Mouse (Mus musculus): ENCODE results near the gene Grhl3. TPM values are rescaled to one million over a fixed set of nuclear protein-coding genes. Genes with fewer than 3 reads are reported as not detected.
A peak's percentile ranks its signal among the peaks of the same experiment; 100 is the strongest.

The Grhl3 gene
- polyA plus RNA-seq, 1 experiment from 2014 or later, result 37.0 TPM

DNA sequence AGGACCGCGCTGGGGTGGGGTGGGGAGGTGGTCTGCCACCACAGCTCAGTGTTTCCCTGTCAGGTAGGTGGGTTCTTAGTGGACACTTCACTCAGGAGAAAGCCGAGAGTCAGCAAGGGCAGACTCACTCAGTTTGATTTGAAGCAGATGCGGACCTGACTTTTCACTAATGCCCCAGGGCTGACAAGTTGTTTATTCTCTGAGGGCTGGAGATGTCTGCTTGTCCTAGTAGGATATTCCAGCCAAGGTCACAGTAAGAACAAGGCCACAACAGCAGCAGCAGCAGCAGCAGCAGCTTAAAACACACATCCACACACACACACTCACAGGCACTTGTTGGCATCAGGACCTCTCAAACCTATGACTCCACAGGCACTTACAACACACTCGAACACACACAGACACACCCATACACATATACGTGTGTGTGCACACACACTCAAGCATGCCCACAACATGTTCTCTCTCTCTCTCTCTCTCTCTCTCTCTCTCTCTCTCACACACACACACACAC lies 2.3 kb downstream of the Grhl3 start:
- peak overlapping the region; percentile 74 for H3K4me2 ChIP-seq
- WGBS, result 40% methylated on average over 6 of the region's 6 CpGs
- peaks cover 30% of the 10 kb centered on the region for H3K27me3 ChIP-seq (replicated peaks)
- ATAC-seq (ENCODE audit: insufficient read depth, low FRiP score, low read depth), result no peak
- peak overlapping the region; percentile 76 for H3K27ac ChIP-seq
- peak overlapping the region; percentile 40 for H3K4me3 ChIP-seq (replicated peaks)
- no peak overlapping the region for H3K9ac ChIP-seq
- peaks cover 56% of the 10 kb centered on the region for H3K4me1 ChIP-seq
- no peaks in the 10 kb centered on the region for H3K36me3 ChIP-seq
- no peaks in the 10 kb centered on the region for H3K9me3 ChIP-seq

DNA sequence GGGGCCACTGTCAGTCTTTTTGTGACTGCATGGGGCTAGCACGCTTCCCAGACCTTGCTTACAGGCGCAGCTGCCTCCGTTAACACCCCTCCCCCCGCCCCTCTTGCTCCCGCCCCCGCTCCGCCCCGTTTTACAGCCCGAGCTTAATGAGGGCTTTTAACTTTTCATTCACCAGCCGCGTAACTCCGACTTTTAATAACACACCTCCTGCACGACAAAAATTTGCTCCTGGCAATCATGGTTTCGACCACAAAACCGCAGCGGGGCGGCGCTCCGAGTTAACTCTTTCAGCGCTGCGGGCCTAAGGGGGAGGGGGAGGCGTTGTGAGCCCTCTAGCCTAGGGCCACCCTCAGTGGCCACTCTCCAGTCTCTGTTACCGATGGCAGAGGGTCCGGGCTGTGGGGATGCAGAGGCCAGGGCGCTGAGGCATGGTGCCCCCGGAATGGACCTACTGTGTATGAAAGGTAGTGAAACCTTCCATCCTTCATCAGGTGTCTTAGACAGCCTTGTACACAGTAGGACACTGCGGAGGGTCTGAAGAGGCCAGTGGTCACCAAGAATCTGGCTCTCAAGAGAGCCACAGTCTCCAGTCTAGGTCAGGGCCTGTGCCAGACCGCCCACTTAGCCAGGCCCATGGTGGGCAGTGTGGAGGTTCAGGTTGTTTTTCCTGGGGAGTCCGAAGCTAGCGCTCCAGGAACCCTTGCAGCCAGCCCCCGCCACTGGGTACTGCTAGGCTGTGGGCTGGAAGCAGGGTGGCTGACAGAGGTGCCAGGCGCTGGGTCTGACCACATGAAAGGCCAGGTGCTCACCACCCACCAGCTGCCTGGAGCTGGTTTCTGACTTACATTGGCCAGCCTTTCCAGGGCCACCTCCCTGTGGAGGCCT lies 3.0 kb downstream of the Grhl3 start:
- no peak for ATAC-seq (ENCODE audit: insufficient read depth, low FRiP score, low read depth)
- Histone ChIP-seq H3K27ac (peak overlapping the region; percentile 76), H3K4me1 (peaks cover 61% of the 10 kb centered on the region)

DNA sequence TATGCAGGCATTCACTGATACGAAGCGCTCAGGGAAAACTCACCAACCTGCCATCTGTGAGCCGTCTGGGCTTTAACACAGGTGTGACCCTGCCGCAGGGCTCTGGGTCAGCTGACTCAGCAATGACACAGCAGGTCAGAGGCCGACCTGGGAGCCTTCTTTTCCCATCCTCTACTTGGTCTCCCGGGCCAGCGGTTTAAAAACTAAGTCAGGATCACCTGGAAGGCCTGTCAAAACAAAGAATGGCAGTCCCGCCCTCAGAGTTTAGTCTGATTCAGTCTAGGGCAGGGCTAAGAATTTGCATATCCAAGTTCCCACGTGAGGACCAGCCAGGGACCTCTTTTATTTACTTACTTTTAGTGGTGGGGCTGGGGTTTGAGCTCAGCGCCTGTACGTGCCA lies 4.2 kb downstream of the Grhl3 start:
- H3K4me1 ChIP-seq, result peaks cover 66% of the 10 kb centered on the region
- peak overlapping the region; percentile 74 for H3K4me2 ChIP-seq
- H3K4me3 ChIP-seq (replicated peaks), result peak overlapping the region; percentile 40
- no peak; the same call in 1 of the 2 replicates for ATAC-seq (ENCODE audit: insufficient read depth, low FRiP score, low read depth)
- no peaks in the 10 kb centered on the region for H3K36me3 ChIP-seq
- H3K9ac ChIP-seq, result no peak overlapping the region
- H3K27me3 ChIP-seq (replicated peaks), result peaks cover 30% of the 10 kb centered on the region
- no peaks in the 10 kb centered on the region for H3K9me3 ChIP-seq
- peak overlapping the region; percentile 62; the same call in 1 of the 2 replicates for H3K27ac ChIP-seq
- 10% methylated on average over 11 of the region's 11 CpGs for WGBS

More for the DNA sequence above, 3.0 kb downstream of the Grhl3 start:
- peak overlapping the region; percentile 74 for H3K4me2 ChIP-seq
- H3K9ac ChIP-seq, result peak overlapping the region; percentile 16; the same call in 1 of the 2 replicates
- WGBS, result 15% methylated on average over 32 of the region's 32 CpGs
- H3K36me3 ChIP-seq, result no peaks in the 10 kb centered on the region
- H3K9me3 ChIP-seq, result no peaks in the 10 kb centered on the region
- peaks cover 30% of the 10 kb centered on the region for H3K27me3 ChIP-seq (replicated peaks)
- peak overlapping the region; percentile 40 for H3K4me3 ChIP-seq (replicated peaks)

DNA sequence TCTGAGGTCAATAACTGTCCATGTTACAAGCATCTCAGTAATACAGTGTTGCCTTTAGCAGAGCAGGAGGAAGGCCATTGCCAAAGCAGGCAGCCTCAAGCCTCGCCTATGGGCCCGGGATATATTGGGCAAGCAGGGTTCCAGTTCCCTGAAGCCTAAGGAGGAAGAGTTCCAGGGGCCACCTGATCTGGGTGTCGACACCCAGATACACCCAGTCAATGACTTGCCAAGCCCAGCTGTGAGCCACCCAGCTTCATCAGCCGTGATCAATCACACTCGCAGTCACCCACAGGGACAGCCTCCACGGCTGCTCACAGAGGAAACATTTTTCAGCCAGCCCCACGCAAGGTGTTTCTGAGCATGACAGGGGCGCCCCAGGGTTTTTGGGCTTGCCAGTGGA lies 5.9 kb downstream of the Grhl3 start:
- H3K4me2 ChIP-seq, result no peak overlapping the region
- H3K36me3 ChIP-seq, result no peaks in the 10 kb centered on the region
- ATAC-seq (ENCODE audit: insufficient read depth, low FRiP score, low read depth), result no peak
- H3K27ac ChIP-seq, result peak overlapping the region; percentile 67
- H3K4me3 ChIP-seq (replicated peaks), result no peak overlapping the region
- H3K9me3 ChIP-seq, result no peaks in the 10 kb centered on the region
- no peak overlapping the region for H3K9ac ChIP-seq
- 47% methylated on average over 8 of the region's 8 CpGs for WGBS
- H3K27me3 ChIP-seq (replicated peaks), result peaks cover 23% of the 10 kb centered on the region
- peaks cover 53% of the 10 kb centered on the region for H3K4me1 ChIP-seq

DNA sequence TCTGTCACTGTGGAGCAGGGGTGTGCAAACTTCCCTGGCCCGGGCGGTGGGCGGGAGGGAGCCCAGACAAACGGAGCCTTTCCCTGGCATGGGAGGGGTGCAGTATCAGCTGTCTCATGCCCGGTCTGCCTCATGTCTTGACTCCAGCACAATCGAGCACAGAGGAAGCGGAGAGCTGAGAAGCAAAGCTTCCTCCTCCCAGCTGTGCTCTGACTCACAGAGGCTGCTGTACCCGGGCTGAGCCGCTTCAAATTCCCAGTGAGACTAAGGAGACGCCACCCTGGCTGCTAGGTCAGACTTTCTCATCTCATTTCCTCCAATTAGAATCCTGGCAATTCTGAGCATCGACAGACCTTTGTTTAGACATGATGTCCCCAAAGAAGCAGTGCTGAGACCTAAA lies 6.4 kb downstream of the Grhl3 start:
- 30% methylated on average over 11 of the region's 11 CpGs for WGBS
- ATAC-seq (ENCODE audit: insufficient read depth, low FRiP score, low read depth), result no peak
- Histone ChIP-seq H3K4me1 (peaks cover 53% of the 10 kb centered on the region), H3K4me3 (replicated peaks) (no peak overlapping the region), H3K4me2 (no peak overlapping the region), H3K9me3 (no peaks in the 10 kb centered on the region), H3K27ac (peak overlapping the region; percentile 67), H3K9ac (no peak overlapping the region), H3K36me3 (no peaks in the 10 kb centered on the region), H3K27me3 (replicated peaks) (peaks cover 19% of the 10 kb centered on the region)

DNA sequence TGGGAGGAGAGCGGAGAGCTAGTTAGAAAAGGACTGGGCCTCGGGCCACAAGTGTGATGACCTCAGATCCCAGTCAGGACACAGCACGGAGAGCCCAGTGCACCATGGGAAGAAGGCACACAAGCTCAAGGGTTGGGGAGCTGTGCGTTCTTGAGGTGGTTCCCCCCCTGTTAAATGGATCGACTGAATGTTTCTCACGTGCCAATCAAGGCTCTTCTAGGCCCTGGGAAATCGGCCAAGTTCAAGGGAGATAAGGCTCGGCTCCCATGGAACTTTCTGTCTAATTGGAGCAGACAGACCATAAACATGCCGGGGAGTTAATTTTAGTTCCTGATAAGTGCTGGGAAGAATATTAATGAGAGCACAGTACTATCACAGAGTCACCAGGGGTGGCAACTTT lies 8.0 kb downstream of the Grhl3 start:
- 40% methylated on average over 9 of the region's 9 CpGs for WGBS
- H3K4me3 ChIP-seq (replicated peaks), result no peak overlapping the region
- no peak overlapping the region for H3K9ac ChIP-seq
- H3K27ac ChIP-seq, result peak overlapping the region; percentile 62; the same call in 1 of the 2 replicates
- peak; percentile 44; the same call in 1 of the 2 replicates for ATAC-seq (ENCODE audit: insufficient read depth, low FRiP score, low read depth)
- no peaks in the 10 kb centered on the region for H3K36me3 ChIP-seq
- no peak overlapping the region for H3K4me2 ChIP-seq
- peaks cover 47% of the 10 kb centered on the region for H3K4me1 ChIP-seq
- H3K9me3 ChIP-seq, result no peaks in the 10 kb centered on the region
- H3K27me3 ChIP-seq (replicated peaks), result peaks cover 6% of the 10 kb centered on the region

DNA sequence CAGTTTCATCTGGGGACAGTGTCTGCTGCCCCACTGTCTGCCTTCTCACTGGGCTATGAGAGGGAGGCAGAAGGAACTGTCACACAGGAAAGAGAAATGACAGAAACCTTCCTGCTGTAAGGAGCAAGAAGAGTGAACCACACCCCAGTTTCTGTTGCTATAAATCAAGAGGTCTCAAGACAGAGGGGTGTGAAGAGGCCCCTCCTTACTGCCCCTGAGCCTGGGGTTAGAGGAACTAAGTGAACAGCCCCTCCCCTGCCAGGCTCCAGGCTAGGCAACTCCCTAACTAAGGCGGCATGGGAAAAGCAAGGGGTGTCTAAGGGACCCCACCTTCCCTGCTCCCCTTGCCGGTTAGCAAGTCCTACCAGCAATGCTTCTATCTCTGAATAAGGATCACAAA lies 9.6 kb downstream of the Grhl3 start:
- Histone ChIP-seq H3K4me1 (peaks cover 33% of the 10 kb centered on the region), H3K27ac (peak overlapping the region; percentile 62; the same call in 1 of the 2 replicates), H3K9me3 (no peaks in the 10 kb centered on the region), H3K9ac (no peak overlapping the region), H3K4me2 (no peak overlapping the region), H3K36me3 (no peaks in the 10 kb centered on the region), H3K27me3 (replicated peaks) (no peaks in the 10 kb centered on the region; the same call in 1 of the 2 replicates), H3K4me3 (replicated peaks) (no peak overlapping the region)
- 0 out of 2 replicates have a peak, but pooled peaks have one; percentile 8 for ATAC-seq (ENCODE audit: insufficient read depth, low FRiP score, low read depth)
- 8% methylated on average over 2 of the region's 2 CpGs for WGBS

DNA sequence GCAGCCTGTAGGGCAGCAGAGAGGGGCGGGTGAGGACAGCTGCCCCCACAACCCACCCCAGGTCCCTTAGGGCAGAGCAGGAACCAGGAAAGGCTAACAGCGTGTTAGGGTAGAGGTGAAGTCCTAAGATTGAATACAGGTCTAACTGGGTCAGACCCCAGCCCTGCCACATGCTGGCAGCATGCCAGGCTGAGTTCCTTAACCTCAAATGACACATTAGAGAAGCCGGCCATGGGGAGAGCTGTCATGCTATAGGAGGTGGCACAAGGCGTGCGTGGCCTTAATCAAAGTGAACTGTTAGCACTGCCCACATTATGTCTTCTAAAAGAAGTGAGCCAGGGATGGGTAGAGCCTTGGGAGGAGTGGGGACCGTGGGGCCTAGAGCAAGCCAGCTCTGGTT lies 24.1 kb downstream of the Grhl3 start:
- no peak for ATAC-seq (ENCODE audit: insufficient read depth, low FRiP score, low read depth)

DNA sequence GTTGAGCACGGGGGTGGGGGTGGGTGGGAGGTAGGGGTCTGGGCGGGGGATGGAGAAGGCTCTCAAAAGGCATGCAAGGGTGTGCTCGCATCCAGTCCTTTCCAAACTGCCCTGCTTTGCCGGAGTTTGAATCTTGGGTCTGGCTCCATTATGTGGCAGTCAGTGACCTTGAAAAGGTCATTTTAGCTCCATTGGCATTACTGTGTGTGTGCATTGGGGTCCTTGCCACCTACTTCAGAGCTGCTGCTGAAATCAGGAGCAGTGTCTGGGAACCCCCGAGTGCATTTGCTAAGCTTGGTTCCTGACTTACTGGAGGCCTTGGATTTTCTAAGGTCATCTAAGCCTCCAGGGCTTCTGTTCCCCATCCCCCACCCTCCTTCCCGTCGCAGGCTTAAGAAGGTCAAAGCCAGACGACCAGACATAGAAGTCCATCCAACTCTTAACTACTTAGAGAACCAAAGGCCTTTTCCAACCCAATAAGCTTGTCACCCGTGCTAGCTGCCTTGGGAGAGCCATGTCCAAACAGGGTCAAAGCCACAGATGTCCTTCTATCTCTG lies 24.8 kb downstream of the Grhl3 start:
- no peak for ATAC-seq (ENCODE audit: insufficient read depth, low FRiP score, low read depth)

More for the DNA sequence above, 24.1 kb downstream of the Grhl3 start:
- Histone ChIP-seq H3K4me1 (peaks cover 40% of the 10 kb centered on the region), H3K36me3 (no peaks in the 10 kb centered on the region), H3K9ac (no peak overlapping the region), H3K27me3 (replicated peaks) (no peaks in the 10 kb centered on the region), H3K27ac (peak overlapping the region; percentile 19; the same call in 1 of the 2 replicates), H3K4me3 (replicated peaks) (no peak overlapping the region), H3K9me3 (no peaks in the 10 kb centered on the region), H3K4me2 (no peak overlapping the region)
- WGBS, result 56% methylated on average over 6 of the region's 6 CpGs

DNA sequence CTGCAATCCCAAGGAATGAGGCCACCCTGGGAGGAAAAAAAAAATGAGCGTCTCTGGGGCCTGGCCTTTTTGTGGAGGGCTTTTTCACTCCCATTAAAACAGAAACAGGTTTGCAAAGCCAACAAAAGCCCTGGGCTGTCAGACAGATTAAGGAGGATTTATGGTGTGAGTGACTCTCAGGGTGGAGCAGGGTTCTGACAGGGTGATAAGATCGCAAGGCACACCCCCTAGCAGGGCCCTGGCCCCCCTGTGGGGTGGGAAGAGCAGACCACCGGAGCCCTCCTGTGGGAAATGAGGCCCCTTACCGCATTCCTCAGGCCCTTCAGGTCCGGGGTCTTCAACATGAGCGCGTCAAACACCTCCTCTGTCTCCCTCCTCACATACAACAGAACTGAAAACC lies 25.3 kb downstream of the Grhl3 start:
- Histone ChIP-seq H3K4me1 (peaks cover 38% of the 10 kb centered on the region), H3K4me3 (replicated peaks) (no peak overlapping the region), H3K27me3 (replicated peaks) (no peaks in the 10 kb centered on the region), H3K9ac (no peak overlapping the region), H3K36me3 (no peaks in the 10 kb centered on the region), H3K9me3 (no peaks in the 10 kb centered on the region), H3K27ac (peak overlapping the region; percentile 80), H3K4me2 (no peak overlapping the region)
- ATAC-seq (ENCODE audit: insufficient read depth, low FRiP score, low read depth), result no peak
- 21% methylated on average over 7 of the region's 7 CpGs for WGBS

More for the DNA sequence above, 24.8 kb downstream of the Grhl3 start:
- Histone ChIP-seq H3K9ac (no peak overlapping the region), H3K9me3 (no peaks in the 10 kb centered on the region), H3K4me2 (no peak overlapping the region), H3K27ac (no peak overlapping the region), H3K4me3 (replicated peaks) (no peak overlapping the region), H3K4me1 (peaks cover 40% of the 10 kb centered on the region), H3K36me3 (no peaks in the 10 kb centered on the region), H3K27me3 (replicated peaks) (no peaks in the 10 kb centered on the region)
- WGBS, result 30% methylated on average over 9 of the region's 9 CpGs

DNA sequence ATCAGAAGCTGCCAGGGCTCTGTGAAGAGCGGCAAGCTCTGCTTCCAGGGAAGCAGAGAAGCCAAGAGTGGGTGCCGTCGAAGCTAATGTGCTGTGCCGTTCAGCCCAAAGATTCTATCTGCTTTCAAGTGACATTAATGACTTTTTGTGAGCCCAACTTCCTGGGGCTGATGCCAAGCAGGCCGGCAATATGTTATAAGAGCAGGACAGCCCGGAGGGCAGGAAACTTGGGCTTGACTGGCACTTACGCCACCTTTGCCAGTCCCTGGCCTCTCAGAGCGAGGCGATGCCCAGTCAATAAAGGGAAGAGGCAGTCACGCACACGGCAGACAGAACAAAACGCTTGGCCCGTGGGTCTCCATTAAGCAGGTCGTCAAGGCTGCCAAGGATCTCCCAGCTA lies 25.9 kb downstream of the Grhl3 start:
- Histone ChIP-seq H3K4me2 (peak overlapping the region; percentile 20; the same call in 1 of the 2 replicates), H3K4me1 (peaks cover 35% of the 10 kb centered on the region), H3K27ac (peak overlapping the region; percentile 80), H3K36me3 (no peaks in the 10 kb centered on the region), H3K27me3 (replicated peaks) (no peaks in the 10 kb centered on the region), H3K4me3 (replicated peaks) (no peak overlapping the region), H3K9ac (no peak overlapping the region; the same call in 1 of the 2 replicates), H3K9me3 (no peaks in the 10 kb centered on the region)
- WGBS, result 51% methylated on average over 14 of the region's 14 CpGs
- ATAC-seq (ENCODE audit: insufficient read depth, low FRiP score, low read depth), result no peak

DNA sequence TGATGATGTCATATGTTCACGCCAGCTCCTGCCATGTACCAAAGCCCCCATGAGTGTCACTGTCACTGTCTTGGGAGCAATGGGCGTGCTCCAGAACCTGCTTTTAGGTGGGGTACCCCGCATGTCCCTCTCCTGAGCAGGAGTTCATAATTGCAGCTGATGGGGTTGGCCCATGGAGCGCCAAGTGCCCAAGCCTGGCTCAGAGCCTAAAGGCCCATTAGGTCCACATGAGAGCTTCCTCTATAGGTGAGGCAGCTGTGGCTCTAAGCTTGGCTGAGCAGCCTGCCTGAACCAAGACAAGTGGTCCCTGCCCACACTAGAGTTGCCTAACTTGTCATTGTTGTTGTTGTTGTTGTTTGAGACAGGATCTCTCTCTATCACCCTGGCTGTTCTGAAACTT lies 26.6 kb downstream of the Grhl3 start:
- H3K9ac ChIP-seq, result no peak overlapping the region
- WGBS, result 90% methylated on average over 4 of the region's 4 CpGs
- H3K27ac ChIP-seq, result 0 out of 2 replicates have a peak overlapping the region, but pooled peaks have one; percentile 80
- no peaks in the 10 kb centered on the region for H3K27me3 ChIP-seq (replicated peaks)
- no peaks in the 10 kb centered on the region for H3K9me3 ChIP-seq
- no peaks in the 10 kb centered on the region for H3K36me3 ChIP-seq
- no peak for ATAC-seq (ENCODE audit: insufficient read depth, low FRiP score, low read depth)
- H3K4me1 ChIP-seq, result peaks cover 35% of the 10 kb centered on the region
- no peak overlapping the region for H3K4me3 ChIP-seq (replicated peaks)
- no peak overlapping the region for H3K4me2 ChIP-seq

Data from stomach, embryonic 15.5 days (tissue).